Mouse (Mus musculus): ENCODE results near the gene Tomt.

Tomt gene

DNA sequence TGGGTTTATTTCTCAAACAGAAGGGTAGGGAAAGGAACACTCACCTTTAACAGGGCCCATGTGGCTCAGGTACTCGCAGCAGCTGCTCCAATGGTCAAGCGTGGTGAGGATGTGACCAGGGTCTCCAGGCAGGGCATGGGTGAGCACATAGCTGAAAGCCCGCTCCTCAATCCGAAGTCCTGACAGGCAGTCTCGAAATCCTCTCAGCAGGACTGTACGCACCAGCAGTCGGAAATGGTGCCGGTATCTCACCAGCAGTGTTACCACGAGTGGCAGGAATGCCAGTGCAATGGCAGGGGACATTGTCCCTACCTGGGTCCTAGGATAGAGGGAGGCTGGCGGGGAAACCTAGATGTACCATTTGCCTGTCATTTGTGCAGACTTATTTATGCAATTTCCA is 4.2 kb downstream of the Tomt start:
- DNase-seq = no peak

DNA sequence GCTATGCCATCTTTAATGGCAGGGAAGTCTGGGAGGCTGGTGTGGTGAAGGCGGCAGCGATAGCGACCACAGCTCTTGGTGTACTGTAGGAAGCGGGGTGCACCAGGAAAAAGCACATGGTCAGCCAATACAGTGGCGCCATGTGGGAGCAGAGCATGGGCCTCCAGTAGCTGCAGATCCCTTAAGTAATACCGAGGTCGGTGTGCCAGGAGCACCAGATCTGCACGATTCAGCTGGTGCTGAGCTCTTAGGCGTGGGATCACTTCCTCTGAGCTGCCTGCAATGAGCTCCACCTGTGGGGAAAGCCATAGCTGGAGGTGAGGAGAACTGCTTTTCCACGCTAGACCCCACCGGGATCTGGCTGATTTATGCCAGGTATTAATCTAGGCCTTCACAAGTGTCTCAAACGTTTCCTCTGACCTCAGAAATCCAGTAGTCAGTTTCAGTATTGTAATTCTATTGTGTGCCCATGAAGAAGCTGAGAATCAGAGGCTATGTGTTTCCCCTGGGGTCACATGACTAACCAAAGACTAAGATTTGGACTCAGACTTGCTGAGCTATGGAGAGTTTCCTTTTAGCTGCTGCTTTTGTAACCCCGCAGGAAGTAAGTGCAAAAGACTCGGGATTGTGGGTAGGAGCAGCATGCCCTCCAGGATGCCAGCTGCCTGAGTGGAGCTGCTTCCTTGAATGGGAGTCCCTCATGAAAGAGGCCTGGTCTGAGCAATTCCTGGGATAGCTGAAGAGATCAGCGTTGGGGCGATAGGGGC is 5.6 kb downstream of the Tomt start:
- DNase-seq = no peak

DNA sequence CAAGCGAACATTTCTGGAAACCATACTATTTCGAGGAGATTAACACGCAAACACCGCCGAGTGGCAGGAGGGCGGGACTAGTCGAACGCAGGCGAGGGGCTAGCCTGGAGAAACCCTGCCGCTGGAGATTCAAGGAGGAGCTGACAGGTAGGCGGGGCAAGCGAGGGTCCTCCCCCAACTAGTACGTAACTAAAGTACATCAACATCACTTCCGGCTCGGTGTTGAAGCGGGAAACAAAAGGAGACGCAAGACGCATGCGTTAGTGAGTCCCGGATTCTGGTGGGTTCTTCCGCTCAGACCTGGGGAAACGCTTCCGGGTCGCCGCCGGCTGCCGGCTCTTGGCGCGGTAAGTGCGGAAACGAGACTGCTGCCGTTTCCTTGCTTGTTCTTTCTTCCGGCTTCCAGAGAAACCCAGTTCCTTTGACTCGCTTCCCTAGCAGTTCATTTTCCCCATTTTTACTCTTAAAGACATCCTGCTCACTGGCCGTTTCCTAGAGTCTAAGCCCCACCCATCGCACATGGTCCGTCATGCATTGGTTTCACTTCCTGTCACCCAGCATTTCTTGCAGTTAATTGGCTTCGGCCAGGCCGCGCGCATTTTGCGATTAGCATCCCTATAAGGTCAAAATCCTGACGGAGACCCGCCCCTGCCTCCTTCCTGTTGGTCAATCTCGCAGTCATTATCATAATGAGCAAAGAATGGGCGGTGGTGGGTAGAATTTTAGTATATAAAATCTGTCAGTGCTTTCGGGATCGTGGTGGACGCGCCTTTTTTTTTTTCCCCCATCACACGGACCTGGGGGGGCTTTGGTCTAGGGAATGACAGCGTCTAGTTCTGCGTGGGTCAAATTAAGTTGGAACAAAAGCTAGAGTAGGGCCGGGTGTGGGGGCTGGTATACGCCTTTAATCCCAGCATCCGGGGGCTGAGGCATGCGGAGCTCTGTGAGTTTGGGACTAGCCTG is 9.8 kb downstream of the Tomt start:
- peak; percentile 95 to 96 for DNase-seq

DNA sequence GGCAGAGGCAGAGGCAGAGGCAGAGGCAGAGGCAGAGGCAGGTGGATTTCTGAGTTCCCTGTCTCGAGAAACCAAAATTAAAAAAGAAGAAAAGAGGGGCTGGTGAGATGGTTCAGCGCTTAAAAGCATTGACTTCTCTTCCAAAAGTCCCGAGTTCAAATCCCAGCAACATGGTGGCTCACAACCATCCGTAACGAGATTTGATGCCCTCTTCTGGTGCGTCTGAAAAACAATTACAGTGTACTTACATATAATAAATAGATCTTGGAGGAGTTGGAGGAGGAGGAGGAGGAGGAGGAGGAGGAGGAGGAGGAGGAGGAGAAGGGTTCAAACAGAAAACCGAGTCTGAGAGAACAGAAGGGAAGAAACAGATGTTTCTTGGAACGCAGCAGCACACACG is 10.5 kb downstream of the Tomt start:
- DNase-seq = no peak

DNA sequence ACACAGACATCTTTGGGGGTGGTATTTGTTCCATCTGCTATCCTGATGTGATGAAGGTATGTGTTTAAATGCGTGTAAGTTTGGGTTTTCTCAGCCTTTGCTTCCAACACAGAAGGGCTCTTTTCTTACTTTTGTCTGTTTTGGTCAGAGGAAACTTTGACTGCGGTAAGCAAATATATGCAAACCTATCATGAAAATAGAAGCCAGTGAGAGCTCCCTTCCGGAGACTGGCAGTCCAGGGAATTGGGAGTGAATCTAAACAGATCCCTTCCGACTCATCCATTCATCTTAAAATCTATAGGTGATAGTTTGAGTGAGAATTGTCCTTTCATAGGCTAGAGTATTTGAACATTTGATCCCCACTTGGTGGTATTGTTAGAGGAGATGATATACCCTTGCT is 17.7 kb downstream of the Tomt start:
- DNase-seq = no peak

DNA sequence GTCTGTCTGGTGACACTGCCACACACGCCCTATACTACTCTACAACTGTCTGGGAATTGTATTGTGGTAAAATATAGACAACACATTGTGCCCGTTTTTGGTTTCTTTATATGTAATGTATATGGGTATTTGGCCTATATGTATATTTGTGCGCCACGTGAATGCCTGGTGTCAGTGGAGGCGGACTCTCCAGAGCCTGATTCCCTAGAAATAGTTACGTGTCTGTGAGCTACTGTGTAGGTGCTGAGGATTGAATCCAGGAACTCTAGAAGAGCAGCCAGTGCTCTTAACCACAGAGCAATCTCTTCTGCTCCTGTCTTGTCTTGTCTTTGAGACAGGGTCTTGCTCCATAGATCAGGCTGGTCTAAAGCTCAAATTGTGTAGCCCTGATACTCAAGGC is 19.9 kb downstream of the Tomt start:
- no peak for DNase-seq

DNA sequence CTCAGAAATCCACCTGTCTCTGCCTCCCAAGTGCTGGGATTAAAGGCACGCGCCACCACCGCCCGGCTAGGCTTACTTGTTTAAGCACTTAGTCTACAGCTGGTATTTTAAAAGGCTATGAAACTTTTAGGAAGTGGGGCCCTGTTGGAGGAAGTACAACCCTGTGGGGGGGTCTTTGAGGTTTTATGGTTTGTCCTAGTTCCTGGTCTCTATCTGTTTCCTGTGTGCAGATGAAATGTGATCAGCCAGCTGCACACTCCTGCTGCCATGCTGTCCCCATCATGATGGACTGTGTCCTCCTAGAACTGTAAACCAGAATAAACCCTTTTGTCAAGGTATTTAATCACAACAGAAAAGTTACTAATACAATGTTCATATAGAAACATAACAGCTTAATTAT is 22.0 kb downstream of the Tomt start:
- DNase-seq = no peak

DNA sequence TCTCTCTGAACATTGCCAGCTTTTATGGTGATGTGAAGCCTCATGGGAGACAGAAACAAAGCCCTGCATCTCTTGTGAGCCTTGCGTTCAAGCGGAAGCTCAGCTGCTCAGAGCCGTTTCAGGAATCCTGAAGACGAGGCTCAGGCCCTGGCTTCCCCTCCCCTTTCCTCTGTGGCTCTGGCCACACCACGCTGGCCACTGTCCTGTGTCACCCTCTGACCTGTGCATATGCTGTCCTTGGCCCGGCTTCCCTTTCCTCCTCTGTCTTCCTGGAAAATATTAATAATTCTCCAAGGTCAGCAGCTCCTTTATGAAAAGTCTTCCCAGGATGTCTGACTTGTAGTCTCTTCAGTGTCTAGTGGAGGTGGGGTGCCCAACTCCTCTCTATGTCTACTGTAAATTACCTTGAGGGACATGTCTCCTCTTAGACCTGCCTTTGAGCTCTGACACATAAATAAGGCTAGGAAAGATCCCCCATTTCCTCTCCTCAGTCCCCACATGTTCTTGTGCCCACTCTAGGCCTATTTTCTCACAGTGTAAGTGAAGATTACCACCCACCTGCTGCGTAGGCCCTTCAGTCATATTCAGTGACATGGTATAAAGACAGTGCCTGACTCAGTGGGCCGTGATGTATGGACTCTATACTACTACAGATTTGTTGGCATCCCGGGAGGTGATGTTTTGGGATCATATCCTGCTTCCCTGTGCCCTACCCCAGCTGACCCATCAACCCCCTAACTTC is 23.6 kb downstream of the Tomt start:
- DNase-seq = no peak

DNA sequence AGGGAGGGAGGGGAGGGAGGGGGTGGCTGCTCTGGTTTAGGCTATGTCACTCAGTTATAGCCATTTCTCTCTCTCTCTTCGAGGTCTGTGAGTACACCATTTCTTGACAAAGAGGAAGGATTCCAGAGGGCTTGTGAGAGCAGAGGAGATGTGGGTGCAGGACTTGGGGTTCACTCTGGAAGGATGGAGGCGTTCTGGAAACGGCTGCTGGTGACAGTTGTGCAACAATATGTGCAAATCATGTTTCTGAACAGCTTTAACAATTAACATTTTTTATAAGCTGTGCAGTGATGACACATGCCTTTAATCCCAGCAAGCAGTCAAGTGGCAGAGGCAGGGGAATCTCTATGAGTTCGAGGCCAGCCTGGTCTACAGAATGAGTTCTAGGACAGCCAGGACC is 25.3 kb downstream of the Tomt start:
- no peak for DNase-seq

DNA sequence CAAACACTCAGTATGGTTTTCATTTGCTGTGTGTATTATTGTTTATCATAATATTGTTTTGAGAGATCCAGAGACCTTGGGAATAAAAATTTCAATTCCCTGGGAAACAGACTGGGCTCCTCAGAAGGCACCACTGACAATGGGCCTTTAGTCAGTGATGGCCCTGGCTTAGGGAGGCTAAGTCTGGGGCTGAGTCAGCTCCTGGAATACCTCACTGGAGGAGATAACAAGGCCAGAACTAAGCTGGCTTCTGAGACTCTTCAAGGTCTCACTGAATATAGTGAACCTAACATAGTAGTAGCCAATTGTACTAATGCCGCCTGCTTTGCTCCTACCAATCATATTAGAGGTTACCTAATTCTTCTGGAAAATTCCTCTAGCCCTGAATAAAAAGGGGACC is 30.2 kb downstream of the Tomt start:
- DNase-seq = no peak

DNA sequence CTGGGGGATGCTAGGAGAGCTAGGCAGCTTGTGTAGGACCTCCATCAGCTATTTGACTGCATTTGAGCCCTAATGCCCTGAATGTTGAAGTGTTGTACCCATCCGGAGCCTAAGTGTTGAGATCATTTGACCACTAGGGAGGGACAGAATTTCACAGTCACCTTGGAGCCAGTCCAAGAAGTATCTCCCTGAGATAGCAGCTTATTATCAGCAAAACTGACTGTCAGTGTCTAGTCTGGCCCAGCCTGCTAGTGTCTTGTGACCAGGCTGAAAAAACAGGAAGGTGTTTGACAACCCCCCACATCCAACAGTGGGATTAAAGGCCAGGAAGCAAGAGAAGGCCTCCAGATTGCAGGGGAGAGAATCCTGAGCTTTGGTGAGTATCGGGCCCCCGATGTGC is 34.9 kb downstream of the Tomt start:
- no peak for DNase-seq

DNA sequence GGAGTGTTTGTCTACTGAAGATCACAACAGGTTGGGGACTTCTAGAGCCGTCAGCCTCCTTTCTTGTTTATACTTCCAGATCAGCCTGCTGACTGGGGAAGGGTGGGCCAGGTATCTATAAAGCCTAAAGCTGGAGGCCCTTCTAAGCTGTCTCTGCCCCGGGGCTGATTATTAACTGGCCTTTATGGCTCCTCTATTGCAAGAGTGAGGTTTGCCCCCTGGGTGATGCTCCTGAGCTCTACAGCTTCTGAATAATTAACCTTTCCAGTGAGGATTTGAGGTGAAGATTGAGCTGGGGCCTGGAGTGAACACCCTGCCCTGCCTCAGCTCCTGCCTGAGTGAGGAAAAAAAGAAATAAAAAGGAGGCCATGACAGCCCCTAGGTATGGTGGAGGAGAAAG is 35.5 kb downstream of the Tomt start, which contains the start of gene Folr1:
Gene Folr1, minus strand, starts transcription at position 160 of the 400 bp plus-strand sequence.
- DNase-seq = no peak

DNA sequence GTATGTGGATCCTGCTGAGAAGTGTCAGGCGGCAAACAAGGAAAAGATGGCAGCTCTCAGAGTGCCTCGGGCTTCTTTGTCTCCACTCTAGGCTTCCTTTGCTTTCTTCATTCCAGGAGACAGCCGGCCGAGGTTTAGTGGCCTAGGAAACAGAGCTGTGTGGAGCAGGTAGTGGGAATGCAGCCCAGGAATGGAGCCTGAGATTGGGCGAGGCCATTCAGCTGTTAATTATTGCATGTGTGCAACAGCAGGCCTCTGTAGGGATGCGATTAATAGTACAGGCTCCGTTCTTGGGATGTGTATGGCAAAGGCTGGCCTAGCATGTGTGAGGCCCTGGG is 37.0 kb downstream of the Tomt start:
- no peak for DNase-seq

DNA sequence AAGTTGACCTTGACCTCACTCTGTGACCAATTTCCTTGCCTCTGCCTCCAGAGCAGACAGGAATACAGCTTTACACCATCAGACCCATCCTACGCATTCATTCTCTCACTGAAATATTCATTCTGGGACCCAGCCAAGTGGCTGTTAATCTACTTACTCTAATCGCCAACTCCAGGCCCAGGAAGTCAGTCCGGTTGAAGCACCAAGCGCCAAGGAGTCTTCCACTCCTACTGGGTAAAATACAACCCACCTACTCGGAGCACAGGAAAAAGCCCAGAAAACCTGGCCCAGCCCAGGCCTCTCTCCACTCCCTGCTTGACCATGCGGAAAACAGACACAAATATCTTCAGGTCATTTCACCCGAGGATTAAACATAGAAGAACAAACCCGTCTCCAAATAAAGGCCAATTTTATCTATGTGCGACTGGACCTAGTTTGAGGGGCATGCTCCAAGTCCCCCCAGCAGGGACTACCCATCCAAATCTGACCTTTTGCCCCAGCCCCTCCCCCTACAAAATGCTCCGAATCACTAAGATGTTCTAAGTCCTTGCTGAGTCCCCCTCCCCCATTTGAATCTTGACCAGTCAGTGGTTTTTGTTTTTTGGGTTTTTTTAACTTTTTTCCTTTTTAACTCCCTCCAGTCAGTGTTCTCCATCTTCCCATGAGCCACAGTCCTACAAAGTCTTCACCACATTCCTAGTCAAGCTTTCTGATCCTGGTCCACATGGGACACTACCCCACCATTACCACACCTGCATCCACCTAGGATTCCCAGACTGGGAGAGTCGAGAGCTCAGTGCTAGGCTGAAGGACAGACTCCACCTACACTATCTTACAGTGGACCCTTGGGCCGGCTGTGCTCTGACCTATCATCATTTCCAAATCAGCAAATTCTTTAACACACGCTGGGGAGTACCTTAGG is 37.7 kb downstream of the Tomt start:
- no peak for DNase-seq

DNA sequence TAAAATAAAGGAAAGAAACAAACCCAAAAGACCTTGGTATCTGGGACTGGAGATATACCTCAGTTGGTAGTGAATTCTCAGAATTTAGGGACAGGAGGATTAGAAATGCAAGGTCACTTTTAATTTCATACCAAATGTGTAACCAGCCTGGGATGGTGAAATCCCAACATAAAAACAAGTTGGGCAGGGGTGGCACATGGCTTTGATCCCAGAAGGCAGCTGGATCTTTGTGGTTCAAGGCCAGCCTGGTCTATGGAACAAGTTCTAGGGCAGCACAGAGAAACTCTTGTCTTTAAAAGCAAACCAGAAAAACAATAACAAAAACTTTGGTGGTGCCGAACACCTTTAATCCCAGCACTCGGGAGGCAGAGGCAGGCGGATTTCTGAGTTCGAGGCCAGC is 38.7 kb downstream of the Tomt start:
- DNase-seq = no peak

DNA sequence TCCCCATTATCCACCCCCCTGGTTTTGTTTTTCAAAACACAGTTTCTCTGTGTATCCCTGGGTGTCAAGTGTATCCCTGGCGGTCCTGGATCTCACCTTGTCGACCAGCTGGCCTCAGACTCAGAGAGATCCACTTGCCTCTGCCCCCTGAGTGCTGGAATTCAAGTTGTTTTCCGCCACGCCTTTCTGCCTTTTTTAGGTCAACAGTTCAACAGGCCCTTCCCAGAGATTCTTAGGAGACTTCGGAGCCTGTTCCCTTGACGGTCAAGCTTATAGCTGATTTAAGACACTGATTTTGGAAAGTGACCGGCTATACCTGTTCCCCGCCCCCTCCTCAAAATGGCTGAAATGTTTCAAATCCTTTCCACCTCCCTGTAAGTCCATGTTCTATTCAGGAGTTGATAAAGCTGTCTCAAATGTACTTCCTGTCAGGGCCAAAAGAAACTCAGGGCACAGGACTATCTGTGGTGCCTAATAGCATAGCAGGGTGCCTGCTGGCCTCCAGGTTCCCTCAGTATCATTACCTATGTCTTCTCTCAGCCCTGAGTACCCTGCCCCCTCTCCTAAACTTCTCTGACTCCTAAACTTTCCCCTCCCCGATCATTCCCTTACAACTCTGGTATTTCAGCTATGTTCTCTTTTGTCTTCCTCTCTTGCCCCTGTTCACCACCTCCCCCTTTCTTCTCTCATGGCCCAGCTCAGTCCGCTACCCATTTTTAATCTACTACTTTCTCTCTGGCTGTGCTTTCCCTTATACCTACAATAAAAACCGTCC is 39.5 kb downstream of the Tomt start:
- DNase-seq = no peak

DNA sequence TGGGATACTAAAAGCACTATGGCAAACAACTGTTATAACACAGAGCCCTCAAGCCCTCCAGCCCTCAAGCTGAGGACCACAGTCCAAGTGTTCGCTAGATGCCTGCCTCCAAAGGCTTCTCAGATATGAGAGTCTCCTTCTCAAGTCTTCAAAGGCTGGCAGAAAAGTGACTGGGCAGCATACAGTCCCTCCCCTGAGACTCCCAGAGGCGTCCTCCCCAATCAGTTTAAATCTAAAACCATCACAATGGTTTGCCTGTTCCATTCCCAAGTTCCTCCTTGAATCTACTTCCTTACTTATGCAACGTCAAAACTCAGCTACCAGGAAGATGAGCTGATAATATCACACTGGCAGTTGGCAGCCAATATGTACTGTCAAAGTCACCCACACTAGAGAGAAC is 42.7 kb downstream of the Tomt start, which contains the start of gene Anapc15:
Gene Anapc15, plus strand, starts transcription at position 301 of the 400 bp plus-strand sequence.
- DNase-seq = no peak

DNA sequence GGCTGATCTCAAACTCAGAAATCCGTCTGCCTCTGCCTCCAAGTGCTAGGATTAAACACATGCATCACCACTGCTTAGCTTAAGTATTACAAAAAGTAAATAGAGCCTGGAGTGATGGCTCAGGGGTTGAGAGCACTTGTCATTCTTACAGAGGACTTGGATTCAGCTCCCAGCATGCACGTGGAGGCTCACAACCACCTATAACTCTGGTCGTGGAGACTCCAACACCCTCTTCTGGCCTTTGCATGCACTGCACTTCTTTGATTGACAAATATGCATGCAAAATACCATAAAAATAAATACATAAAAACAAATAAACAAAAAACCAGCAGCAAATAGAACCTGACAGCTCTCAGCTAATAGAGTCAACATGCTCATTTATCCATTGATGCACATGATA is 43.9 kb downstream of the Tomt start:
- no peak for DNase-seq

DNA sequence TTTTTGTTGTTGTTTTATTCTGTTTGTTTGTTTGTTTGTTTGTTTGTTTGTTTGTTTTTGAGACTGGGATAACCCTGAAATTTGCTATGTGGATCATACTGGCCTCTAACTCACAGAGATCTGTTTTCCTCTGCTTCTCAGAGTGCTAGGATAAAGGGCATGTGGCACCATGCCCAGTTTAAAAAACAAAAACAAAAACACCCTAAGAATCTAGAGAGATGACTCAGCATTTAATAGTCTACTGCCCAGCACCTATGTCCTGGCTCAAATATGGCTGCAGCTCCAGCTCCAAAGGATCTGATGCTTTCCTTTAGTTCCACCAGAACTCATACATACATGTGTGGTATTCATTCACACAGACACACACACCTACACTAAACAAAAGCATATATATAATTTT is 45.2 kb downstream of the Tomt start:
- no peak for DNase-seq

DNA sequence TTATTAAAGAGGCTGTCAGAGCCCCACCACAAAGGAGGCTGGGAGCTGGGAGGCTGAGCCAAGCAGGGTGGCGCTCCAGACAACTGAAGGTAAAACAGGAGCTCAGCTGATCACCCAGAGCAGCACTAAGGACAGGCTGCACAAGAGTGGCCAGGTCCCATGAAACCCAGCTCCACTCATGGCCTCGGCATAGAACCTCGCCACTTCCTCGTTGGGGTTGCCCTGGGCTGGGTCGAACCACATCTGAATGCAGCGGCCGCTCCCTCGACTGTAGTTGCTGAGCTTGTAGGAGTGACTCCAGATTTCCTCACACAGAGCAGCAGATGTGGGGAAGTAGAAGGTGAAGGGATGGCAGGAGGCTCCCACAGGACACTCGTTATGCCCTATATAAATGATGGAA is 47.8 kb downstream of the Tomt start:
- DNase-seq = no peak

DNA sequence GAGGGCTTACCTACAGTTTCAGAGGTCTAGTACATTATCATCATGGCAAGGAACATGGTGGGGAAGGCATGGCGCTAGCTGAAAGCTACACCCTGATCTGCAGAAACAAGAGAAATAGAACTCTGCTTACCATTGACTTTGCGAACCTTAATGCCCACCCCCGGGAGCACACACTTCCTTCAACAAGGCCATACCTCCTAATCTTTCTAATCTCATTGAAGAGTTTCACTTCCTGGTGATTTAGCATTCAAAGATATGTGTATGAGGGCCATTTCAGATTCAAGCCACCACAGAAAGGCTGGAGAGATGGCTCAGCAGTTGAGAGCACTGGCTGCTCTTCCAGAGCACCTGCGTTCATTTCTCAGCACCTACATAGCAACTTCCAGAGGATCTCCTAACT is 49.1 kb downstream of the Tomt start, which contains the start of gene Folr2:
Gene Folr2, minus strand, starts transcription at position 101 of the 400 bp plus-strand sequence.
- DNase-seq = no peak

Data from cerebellum, postnatal 36 days (tissue).